Mouse (Mus musculus): ENCODE measurements around the gene G6pc3. TPM values are rescaled to one million over a fixed set of nuclear protein-coding genes. Genes with fewer than 3 reads are reported as not detected.

The G6pc3 gene
- polyA plus RNA-seq, 1 experiment from 2014 or later: 42.3 TPM

GRCm38 (mm10) chr11:102214430-102215156 lies 25.2 kb downstream of the G6pc3 start:
- peaks cover 18% of the 10 kb centered on the region for H3K36me3 ChIP-seq (replicated peaks; ENCODE audit: control insufficient read depth, insufficient read depth)
- no peak for ATAC-seq (ENCODE audit: low FRiP score)
- H3K9me3 ChIP-seq (ENCODE audit: control insufficient read depth, low read length): no peaks in the 10 kb centered on the region
- peaks cover 38% of the 10 kb centered on the region for H3K4me1 ChIP-seq (replicated peaks; ENCODE audit: control insufficient read depth, insufficient read depth, low read length)
- no peak overlapping the region for H3K9ac ChIP-seq
- no peak overlapping the region for H3K4me2 ChIP-seq (replicated peaks)
- 62% methylated on average over 10 of the region's 10 CpGs for WGBS
- no peak overlapping the region for H3K4me3 ChIP-seq (replicated peaks; ENCODE audit: low read length)
- no peaks in the 10 kb centered on the region for H3K27me3 ChIP-seq (ENCODE audit: control insufficient read depth, insufficient read depth, low read length)
- no peak for DNase-seq (ENCODE audit: low spot score)
- H3K27ac ChIP-seq: no peak overlapping the region

- no peaks in the 10 kb centered on the region for H3K9me3 ChIP-seq (ENCODE audit: control insufficient read depth, low read length)
- no peak overlapping the region for H3K27ac ChIP-seq
- ATAC-seq (ENCODE audit: low FRiP score) (no peak), DNase-seq (ENCODE audit: low spot score) (no peak)
- H3K4me3 ChIP-seq (replicated peaks; ENCODE audit: low read length): no peak overlapping the region
- WGBS: 71% methylated on average over 11 of the region's 11 CpGs
- H3K4me2 ChIP-seq (replicated peaks): no peak overlapping the region
- peaks cover 18% of the 10 kb centered on the region for H3K36me3 ChIP-seq (replicated peaks; ENCODE audit: control insufficient read depth, insufficient read depth)
- H3K27me3 ChIP-seq (ENCODE audit: control insufficient read depth, insufficient read depth, low read length): no peaks in the 10 kb centered on the region
- peaks cover 41% of the 10 kb centered on the region for H3K4me1 ChIP-seq (replicated peaks; ENCODE audit: control insufficient read depth, insufficient read depth, low read length)
- H3K9ac ChIP-seq: no peak overlapping the region
Measured at GRCm38 (mm10) chr11:102215511-102215910, 26.1 kb downstream of the G6pc3 start.

- H3K36me3 ChIP-seq (replicated peaks; ENCODE audit: control insufficient read depth, insufficient read depth): peaks cover 18% of the 10 kb centered on the region
- H3K4me3 ChIP-seq (replicated peaks; ENCODE audit: low read length): no peak overlapping the region
- H3K9ac ChIP-seq: no peak overlapping the region
- no peak overlapping the region for H3K27ac ChIP-seq
- H3K4me1 ChIP-seq (replicated peaks; ENCODE audit: control insufficient read depth, insufficient read depth, low read length): peaks cover 41% of the 10 kb centered on the region
- no peaks in the 10 kb centered on the region for H3K9me3 ChIP-seq (ENCODE audit: control insufficient read depth, low read length)
- H3K4me2 ChIP-seq (replicated peaks): no peak overlapping the region
- ATAC-seq (ENCODE audit: low FRiP score) (no peak), DNase-seq (ENCODE audit: low spot score) (no peak)
- WGBS: 49% methylated on average over 12 of the region's 12 CpGs
- H3K27me3 ChIP-seq (ENCODE audit: control insufficient read depth, insufficient read depth, low read length): no peaks in the 10 kb centered on the region
Measured at GRCm38 (mm10) chr11:102216056-102216885, 26.9 kb downstream of the G6pc3 start.

GRCm38 (mm10) chr11:102216886-102217240 lies 27.4 kb downstream of the G6pc3 start:
- H3K9me3 ChIP-seq (ENCODE audit: control insufficient read depth, low read length): no peaks in the 10 kb centered on the region
- WGBS: 54% methylated on average over 5 of the region's 5 CpGs
- H3K4me3 ChIP-seq (replicated peaks; ENCODE audit: low read length): no peak overlapping the region
- no peak overlapping the region for H3K4me2 ChIP-seq (replicated peaks)
- H3K36me3 ChIP-seq (replicated peaks; ENCODE audit: control insufficient read depth, insufficient read depth): peaks cover 20% of the 10 kb centered on the region
- DNase-seq (ENCODE audit: low spot score): no peak
- H3K4me1 ChIP-seq (replicated peaks; ENCODE audit: control insufficient read depth, insufficient read depth, low read length): peaks cover 41% of the 10 kb centered on the region
- ATAC-seq (ENCODE audit: low FRiP score): no peak
- H3K9ac ChIP-seq: no peak overlapping the region
- H3K27me3 ChIP-seq (ENCODE audit: control insufficient read depth, insufficient read depth, low read length): no peaks in the 10 kb centered on the region
- no peak overlapping the region for H3K27ac ChIP-seq

- DNase-seq (ENCODE audit: low spot score) (no peak), ATAC-seq (ENCODE audit: low FRiP score) (no peak)
- H3K36me3 ChIP-seq (replicated peaks; ENCODE audit: control insufficient read depth, insufficient read depth): peaks cover 20% of the 10 kb centered on the region
- H3K27ac ChIP-seq: no peak overlapping the region
- no peak overlapping the region for H3K9ac ChIP-seq
- no peaks in the 10 kb centered on the region for H3K9me3 ChIP-seq (ENCODE audit: control insufficient read depth, low read length)
- peak overlapping the region; percentile 45; the same call in 1 of the 2 replicates for H3K4me2 ChIP-seq (replicated peaks)
- WGBS: 81% methylated on average over 6 of the region's 6 CpGs
- H3K4me1 ChIP-seq (replicated peaks; ENCODE audit: control insufficient read depth, insufficient read depth, low read length): peaks cover 41% of the 10 kb centered on the region
- no peaks in the 10 kb centered on the region for H3K27me3 ChIP-seq (ENCODE audit: control insufficient read depth, insufficient read depth, low read length)
- H3K4me3 ChIP-seq (replicated peaks; ENCODE audit: low read length): no peak overlapping the region
Measured at GRCm38 (mm10) chr11:102217396-102217795, 28.0 kb downstream of the G6pc3 start.

GRCm38 (mm10) chr11:102217876-102218430 lies 28.5 kb downstream of the G6pc3 start:
- DNase-seq (ENCODE audit: low spot score) (no peak), ATAC-seq (ENCODE audit: low FRiP score) (no peak)
- Histone ChIP-seq H3K9ac (peak overlapping the region; percentile 41), H3K9me3 (ENCODE audit: control insufficient read depth, low read length) (no peaks in the 10 kb centered on the region), H3K4me2 (replicated peaks) (peak overlapping the region; percentile 45), H3K27ac (peak overlapping the region; percentile 73; the same call in 1 of the 2 replicates), H3K4me1 (replicated peaks; ENCODE audit: control insufficient read depth, insufficient read depth, low read length) (peaks cover 41% of the 10 kb centered on the region), H3K36me3 (replicated peaks; ENCODE audit: control insufficient read depth, insufficient read depth) (peaks cover 26% of the 10 kb centered on the region), H3K27me3 (ENCODE audit: control insufficient read depth, insufficient read depth, low read length) (no peaks in the 10 kb centered on the region), H3K4me3 (replicated peaks; ENCODE audit: low read length) (peak overlapping the region; percentile 7; the same call in 1 of the 2 replicates)
- WGBS: 77% methylated on average over 7 of the region's 7 CpGs

GRCm38 (mm10) chr11:102218783-102219182 lies 29.4 kb downstream of the G6pc3 start:
- peak; percentile 62 for DNase-seq (ENCODE audit: low spot score)
- ATAC-seq (ENCODE audit: low FRiP score): peak; percentile 79
- H3K4me3 ChIP-seq (replicated peaks; ENCODE audit: low read length): peak overlapping the region; percentile 7; the same call in 1 of the 2 replicates
- H3K36me3 ChIP-seq (replicated peaks; ENCODE audit: control insufficient read depth, insufficient read depth): peaks cover 27% of the 10 kb centered on the region
- H3K9me3 ChIP-seq (ENCODE audit: control insufficient read depth, low read length): no peaks in the 10 kb centered on the region
- H3K9ac ChIP-seq: peak overlapping the region; percentile 41
- H3K4me1 ChIP-seq (replicated peaks; ENCODE audit: control insufficient read depth, insufficient read depth, low read length): peaks cover 46% of the 10 kb centered on the region
- H3K4me2 ChIP-seq (replicated peaks): peak overlapping the region; percentile 45
- 0% methylated on average over 10 of the region's 10 CpGs for WGBS
- no peaks in the 10 kb centered on the region for H3K27me3 ChIP-seq (ENCODE audit: control insufficient read depth, insufficient read depth, low read length)
- H3K27ac ChIP-seq: peak overlapping the region; percentile 73

- H3K36me3 ChIP-seq (replicated peaks; ENCODE audit: control insufficient read depth, insufficient read depth): peaks cover 30% of the 10 kb centered on the region
- H3K4me2 ChIP-seq (replicated peaks): peak overlapping the region; percentile 45
- H3K27me3 ChIP-seq (ENCODE audit: control insufficient read depth, insufficient read depth, low read length): no peaks in the 10 kb centered on the region
- 64% methylated on average over 14 of the region's 14 CpGs for WGBS
- H3K9me3 ChIP-seq (ENCODE audit: control insufficient read depth, low read length): no peaks in the 10 kb centered on the region
- H3K27ac ChIP-seq: peak overlapping the region; percentile 73
- H3K9ac ChIP-seq: 0 out of 2 replicates have a peak overlapping the region, but pooled peaks have one; percentile 41
- ATAC-seq (ENCODE audit: low FRiP score) (no peak), DNase-seq (ENCODE audit: low spot score) (no peak)
- H3K4me1 ChIP-seq (replicated peaks; ENCODE audit: control insufficient read depth, insufficient read depth, low read length): peaks cover 48% of the 10 kb centered on the region
- no peak overlapping the region for H3K4me3 ChIP-seq (replicated peaks; ENCODE audit: low read length)
Measured at GRCm38 (mm10) chr11:102219247-102219993, 30.0 kb downstream of the G6pc3 start.

GRCm38 (mm10) chr11:102219994-102220346 lies 30.6 kb downstream of the G6pc3 start:
- Histone ChIP-seq H3K36me3 (replicated peaks; ENCODE audit: control insufficient read depth, insufficient read depth) (peaks cover 31% of the 10 kb centered on the region), H3K27ac (no peak overlapping the region), H3K27me3 (ENCODE audit: control insufficient read depth, insufficient read depth, low read length) (no peaks in the 10 kb centered on the region), H3K4me2 (replicated peaks) (no peak overlapping the region), H3K9ac (no peak overlapping the region), H3K4me1 (replicated peaks; ENCODE audit: control insufficient read depth, insufficient read depth, low read length) (peaks cover 54% of the 10 kb centered on the region), H3K9me3 (ENCODE audit: control insufficient read depth, low read length) (no peaks in the 10 kb centered on the region), H3K4me3 (replicated peaks; ENCODE audit: low read length) (no peak overlapping the region)
- 82% methylated on average over 4 of the region's 4 CpGs for WGBS
- ATAC-seq (ENCODE audit: low FRiP score): no peak
- DNase-seq (ENCODE audit: low spot score): no peak

Measured in hindbrain, embryonic 14.5 days (tissue).